Mouse (Mus musculus): Measurements from ENCODE around the gene Gm43518. TPM values are rescaled to one million over a fixed set of nuclear protein-coding genes. Genes with fewer than 3 reads are reported as not detected.
A peak's percentile ranks its signal among the peaks of the same experiment; 100 is the strongest.

The Gm43518 gene
- total RNA-seq, 4 experiments from 2014 or later, result 0.87 to 2.5 (median 2.2) TPM

GRCm38 (mm10) chr5:123933957-123934591, 6.9 kb downstream of the Gm43518 start:
- DNase-seq, result no peak

- DNase-seq, result no peak
These were observed 8.7 kb downstream of the Gm43518 start for GRCm38 (mm10) chr5:123935931-123936330.

- no peak for DNase-seq
These were observed 11.3 kb downstream of the Gm43518 start for GRCm38 (mm10) chr5:123938479-123938878.

DNA sequence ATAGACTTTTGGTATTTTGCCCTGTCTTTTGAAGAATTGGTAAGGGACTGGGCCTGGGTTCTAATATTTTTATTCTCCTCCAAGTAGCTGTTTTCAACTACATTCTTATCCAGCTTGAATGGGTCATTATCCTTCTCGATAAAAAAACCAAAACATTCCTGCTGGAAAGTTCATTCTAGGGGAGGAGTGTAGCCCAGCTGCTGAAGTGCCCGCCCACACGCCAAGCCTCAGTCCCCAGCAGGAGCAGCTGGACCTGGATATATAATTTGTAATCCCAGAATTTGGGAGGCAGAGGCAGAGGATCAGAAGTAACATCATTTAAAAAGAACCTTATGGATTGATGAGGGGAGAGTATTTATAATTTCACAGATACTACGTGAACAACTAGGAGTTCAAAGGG, 19.3 kb downstream of the Gm43518 start:
- no peak for DNase-seq

DNA sequence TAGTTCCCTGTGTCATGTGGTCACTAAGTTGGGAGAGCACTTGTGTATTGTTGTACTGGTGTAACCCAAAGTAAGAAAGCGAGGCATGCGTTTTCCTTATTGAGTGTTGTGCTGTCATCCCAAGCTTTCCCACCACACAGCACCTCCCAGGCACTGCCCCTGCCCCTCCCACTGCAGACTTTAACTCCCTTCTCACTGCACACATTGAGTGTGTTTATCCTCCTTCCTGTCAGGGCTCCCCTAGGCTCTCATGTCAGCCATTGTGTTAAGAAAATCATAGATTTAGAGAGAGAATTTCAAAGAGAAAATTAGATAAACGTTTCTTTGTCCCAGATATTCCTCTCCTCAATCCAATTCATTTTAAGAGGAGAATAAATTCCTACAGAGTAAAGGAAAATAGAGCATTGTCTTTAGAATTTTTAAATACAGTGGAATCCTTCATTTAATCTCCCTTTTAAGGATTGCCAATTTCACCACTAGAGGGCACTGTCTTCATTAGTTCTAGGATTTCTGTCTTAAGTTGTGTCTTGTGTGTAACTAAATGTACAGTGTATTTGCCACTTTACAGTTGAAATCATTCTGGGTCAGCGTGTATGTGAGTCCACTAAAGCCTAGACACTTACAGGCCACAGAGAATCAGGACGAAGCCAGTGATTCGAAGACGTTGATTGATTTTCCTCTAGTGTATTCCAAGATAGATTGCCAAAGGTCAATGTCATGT, 20.0 kb downstream of the Gm43518 start:
- DNase-seq, result no peak

GRCm38 (mm10) chr5:123952365-123953045, 25.3 kb downstream of the Gm43518 start:
- no peak for DNase-seq

DNA sequence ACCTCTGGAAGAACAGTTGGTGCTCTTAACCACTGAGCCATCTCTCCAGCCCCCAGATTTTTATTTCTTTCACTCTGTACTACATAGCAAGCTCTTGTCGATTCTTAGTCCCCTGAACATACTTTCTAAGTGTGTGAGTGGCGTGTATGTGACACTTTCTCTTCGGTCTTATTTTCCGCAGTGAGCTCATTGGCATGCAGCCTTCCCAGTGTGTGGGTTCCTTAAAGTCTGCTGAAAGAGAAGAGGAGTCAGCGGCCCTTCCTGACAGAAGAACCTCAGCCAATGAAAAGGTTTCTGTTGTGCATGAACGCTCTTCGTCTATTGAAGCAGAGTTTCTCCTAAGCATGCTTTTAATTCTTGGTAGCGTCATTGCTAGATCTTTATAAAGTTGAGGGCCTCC, 30.0 kb downstream of the Gm43518 start:
- no peak for DNase-seq

DNA sequence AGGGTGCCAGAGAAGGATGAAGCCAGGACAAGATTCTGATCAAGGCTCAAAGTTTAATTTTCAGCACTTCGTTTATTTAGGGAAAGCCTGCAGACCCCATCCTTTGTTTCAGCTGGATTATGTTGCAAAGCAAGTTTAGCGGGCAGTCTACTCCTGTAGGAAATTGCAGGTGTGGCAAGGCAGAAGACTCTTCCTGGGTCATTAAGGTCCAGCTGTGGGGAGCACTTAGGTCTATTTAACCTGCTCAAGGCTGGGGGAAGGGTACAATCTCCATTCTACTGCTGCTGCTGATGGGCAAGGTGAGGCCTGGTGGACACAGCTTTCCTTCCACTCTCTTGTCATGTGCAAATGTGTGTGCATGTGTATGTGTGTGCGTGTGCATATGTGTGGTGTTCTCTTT, 31.8 kb downstream of the Gm43518 start:
- DNase-seq, result no peak

GRCm38 (mm10) chr5:123960129-123960528, 32.9 kb downstream of the Gm43518 start:
- DNase-seq, result no peak

DNA sequence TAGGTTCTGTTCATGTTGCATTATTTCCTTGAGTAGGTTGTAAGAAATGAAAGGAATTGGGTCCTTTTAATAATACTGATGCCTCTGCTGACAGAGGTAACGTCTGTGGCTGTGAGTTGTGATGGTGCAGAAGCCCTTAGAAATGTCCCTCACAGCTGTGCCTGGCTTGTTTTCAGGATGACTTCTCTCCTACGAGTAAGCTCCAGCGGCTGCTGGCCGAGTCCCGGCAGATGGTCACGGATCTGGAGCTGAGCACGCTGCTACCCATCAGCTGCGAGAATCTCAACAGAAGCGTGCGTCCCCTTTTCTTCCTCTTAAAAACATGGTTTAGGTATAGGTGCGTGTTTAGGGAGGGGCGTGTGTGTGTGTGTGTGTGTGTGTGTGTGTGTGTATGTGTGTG, 33.8 kb downstream of the Gm43518 start:
- no peak for DNase-seq

GRCm38 (mm10) chr5:123964208-123964607, 37.0 kb downstream of the Gm43518 start:
- no peak for DNase-seq

- no peak for DNase-seq
These were observed 39.5 kb downstream of the Gm43518 start for GRCm38 (mm10) chr5:123966759-123967158.

- no peak for DNase-seq
These were observed 41.2 kb downstream of the Gm43518 start for GRCm38 (mm10) chr5:123968468-123968867.

DNA sequence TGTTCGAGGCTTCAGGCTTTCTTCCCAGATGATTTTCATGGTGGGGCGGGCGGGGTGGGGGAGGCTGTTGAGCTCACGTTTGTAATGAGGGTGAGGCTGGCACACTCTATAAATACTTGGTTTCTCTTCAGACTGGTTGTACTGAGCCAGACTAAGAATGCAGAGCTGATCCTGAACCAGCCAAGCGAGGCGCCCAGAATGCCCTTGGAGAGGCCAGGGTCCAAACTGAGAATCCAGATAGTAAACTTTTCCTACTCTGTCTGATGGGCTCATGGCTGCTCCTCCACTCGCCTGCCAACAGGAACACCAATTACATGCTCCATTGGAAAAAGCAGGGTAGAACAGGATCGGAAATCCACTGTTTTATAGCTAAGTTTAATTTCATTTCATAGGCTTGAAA, 42.0 kb downstream of the Gm43518 start:
- DNase-seq, result no peak

DNA sequence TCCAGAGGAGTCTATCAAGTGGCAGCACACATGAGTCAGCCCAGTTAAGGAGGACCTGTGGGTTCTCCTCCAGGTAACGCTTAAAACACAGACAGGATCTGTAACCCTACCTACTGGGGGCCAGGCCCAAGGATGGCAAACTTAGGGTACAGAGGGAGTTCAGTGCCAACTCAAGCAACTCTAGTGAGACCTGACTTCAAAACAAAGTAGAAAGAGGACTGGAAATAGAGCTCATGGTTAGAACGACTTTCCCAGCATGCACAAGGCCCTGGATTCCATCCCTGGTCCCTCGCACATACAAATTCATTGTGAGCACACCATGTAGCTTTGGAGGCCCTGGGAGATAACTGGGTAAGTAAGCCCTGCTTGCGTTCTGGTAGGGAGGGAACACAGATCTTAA, 43.4 kb downstream of the Gm43518 start:
- DNase-seq, result no peak

DNA sequence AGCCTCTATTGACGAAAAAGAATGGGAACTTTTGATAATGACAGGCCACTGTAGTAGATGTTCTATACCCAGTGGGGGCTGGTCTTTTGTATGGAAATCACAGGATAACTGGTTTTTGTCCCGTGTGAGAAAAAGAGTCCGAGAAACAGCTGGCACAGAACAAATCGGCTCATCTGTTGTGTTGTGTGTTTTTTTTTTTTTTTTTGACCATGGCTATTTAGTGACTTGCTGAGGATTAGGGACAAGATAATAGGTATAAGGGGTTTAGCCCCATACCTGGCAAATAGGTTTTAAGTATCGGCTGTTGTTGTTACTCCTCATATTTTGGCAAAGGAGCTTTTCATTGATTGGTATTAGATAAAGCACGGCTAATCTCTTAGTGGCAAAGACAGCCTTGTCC, 45.2 kb downstream of the Gm43518 start:
- no peak for DNase-seq

DNA sequence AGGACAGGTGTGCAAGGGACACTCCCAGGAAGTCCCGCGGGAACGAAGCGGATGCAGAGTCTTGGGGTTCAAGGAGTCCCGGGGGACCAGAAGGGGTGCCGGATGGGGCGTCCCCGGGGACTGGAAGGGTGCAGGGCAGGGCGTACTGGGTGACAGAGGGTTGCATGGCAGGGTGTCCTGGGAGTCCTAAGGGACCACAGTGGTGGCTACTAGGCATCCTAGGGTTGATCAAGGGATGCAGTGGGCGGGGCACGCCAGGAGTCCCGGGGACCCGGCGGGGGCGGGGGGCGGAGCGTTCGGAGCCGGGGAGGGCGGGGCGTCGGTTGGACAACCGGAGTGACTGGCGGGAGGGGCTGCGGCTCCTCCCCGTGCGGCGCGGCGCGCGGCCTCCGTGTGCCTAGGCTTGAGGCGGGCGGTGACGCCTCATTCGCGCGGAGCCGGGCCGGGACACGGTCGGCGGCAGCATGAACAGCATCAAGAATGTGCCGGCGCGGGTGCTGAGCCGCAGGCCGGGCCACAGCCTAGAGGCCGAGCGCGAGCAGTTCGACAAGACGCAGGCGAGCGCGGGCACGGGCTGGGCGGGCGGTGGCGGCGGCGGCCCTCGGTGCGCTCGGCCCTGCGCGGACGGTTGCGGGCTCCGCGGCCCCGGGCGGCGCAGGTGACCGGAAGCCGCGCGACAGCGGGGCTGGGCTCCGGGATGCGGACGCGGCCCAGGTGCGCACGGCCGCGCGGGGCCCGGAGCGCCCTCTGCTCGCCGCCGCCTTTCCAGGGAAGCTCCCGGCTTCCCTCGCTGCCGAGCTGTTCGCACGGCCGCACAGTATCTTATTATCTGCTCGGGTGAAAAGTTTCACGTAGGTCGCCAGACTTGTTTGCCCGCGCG, 46.3 kb downstream of the Gm43518 start, which contains the start of gene Hip1r:
TSS of gene Hip1r (plus strand) at position 330 of the 880 bp plus-strand sequence.
- DNase-seq, result peak; percentile 61

GRCm38 (mm10) chr5:123974179-123974485, 46.9 kb downstream of the Gm43518 start:
- no peak for DNase-seq

- DNase-seq, result no peak
These were observed 47.4 kb downstream of the Gm43518 start for GRCm38 (mm10) chr5:123974616-123975111.

DNA sequence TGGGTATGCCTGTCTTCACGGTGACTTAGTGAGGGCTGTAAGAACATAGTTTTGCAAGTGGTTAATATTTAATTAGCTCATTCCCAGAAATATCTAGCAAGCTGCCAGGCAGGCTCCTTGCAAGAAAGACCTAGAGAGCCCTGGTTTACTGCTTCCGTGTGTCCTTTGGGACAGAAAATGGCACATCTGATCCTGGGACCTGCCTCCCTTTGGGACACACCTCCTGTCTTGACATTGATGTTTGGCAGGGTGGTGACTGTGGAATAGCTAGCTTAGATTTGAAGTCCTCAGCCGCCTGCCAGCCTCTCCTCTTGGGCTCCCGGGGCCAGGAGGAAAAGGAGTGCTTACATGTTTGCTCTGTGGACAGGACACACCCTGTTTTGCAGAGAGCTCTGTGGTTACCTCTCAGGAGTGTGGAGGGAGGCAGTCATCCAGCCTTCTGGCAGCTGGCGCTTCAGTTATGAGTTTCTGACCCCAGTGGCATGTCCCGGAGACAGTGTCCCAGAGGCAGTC, 48.5 kb downstream of the Gm43518 start:
- DNase-seq, result no peak

DNA sequence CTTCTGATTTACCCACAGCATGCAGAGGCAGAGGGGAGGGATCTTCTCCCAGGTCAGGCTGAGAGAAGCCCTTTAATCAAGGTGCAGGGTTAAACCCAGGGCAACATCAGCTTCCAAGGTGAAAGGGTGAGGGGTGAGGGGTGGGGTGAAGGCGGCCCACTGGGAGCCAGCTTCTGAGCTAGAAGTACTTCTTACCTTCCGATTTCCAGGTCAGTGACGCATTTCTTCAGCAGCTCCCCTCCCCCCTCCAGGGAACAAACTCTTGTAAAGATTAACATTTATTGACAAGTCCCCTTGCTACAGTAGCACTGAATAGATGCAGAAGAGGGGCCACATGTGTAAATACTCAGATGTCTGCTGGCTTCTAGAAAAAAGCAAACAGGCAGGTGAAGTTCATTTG, 50.0 kb downstream of the Gm43518 start:
- no peak for DNase-seq

GRCm38 (mm10) chr5:123978131-123978530, 50.9 kb downstream of the Gm43518 start:
- DNase-seq, result no peak

All from adrenal gland, adult 8-10 months (tissue).